In genomic region chr7:28546649-28547048, GRCm38 (mm10) we compare ENCODE assay signal across 8 mouse cellular contexts. TPM values are rescaled to one million over a fixed set of nuclear protein-coding genes. Genes with fewer than 3 reads are reported as not detected.
A peak's percentile ranks its signal among the peaks of the same experiment; 100 is the strongest.
DNase-seq lines count a peak whose midpoint lies in the region; ATAC-seq and TF ChIP-seq lines count a peak whose summit lies in the region.
"Had no signal": no experiment of that assay in that cellular context is flagged by ENCODE, and none has a peak within 500 bp of the region (broad histone marks: within the 10 kb centered on the region; RNA-seq: fewer than 3 reads in every experiment).

No protein-coding gene starts in this region.

- no peak for ATAC-seq in lung, postnatal 0 days
- ATAC-seq in forebrain, embryonic 15.5 days (replicated peaks), result no peak
- no peak for ATAC-seq in limb, embryonic 12.5 days (ENCODE audit: insufficient number of reproducible peaks, insufficient read depth, low FRiP score, low TSS enrichment, low read depth)

- H3K9ac ChIP-seq in lung, postnatal 0 days (replicated peaks; ENCODE audit: low read depth), result no peak overlapping the region
- H3K9ac ChIP-seq in forebrain, embryonic 15.5 days (replicated peaks), result peak overlapping the region; percentile 8
- H3K9ac ChIP-seq in limb, embryonic 12.5 days (replicated peaks), result 0 out of 2 replicates have a peak overlapping the region, but pooled peaks have one; percentile 34

- H3K27ac ChIP-seq in lung, postnatal 0 days (ENCODE audit: low read length), result no peak overlapping the region
- H3K27ac ChIP-seq in forebrain, embryonic 15.5 days (replicated peaks), result no peak overlapping the region
- H3K27ac ChIP-seq in limb, embryonic 12.5 days, result no peak overlapping the region

- under 1% methylated on average over 18 of the region's 22 CpGs for WGBS in lung, postnatal 0 days
- WGBS in forebrain, embryonic 15.5 days, result 1% methylated on average over 22 of the region's 22 CpGs
- WGBS in limb, embryonic 12.5 days, result under 1% methylated on average over 22 of the region's 22 CpGs

- TF ChIP-seq EP300 in lung, postnatal 0 days (IDR thresholded peaks at IDR 0.05), result no peak

- peak overlapping the region; percentile 14; the same call in 1 of the 2 replicates for H3K4me2 ChIP-seq in lung, postnatal 0 days (replicated peaks; ENCODE audit: low read depth, low read length)
- peak overlapping the region; percentile 48 for H3K4me2 ChIP-seq in forebrain, embryonic 15.5 days (replicated peaks)
- H3K4me2 ChIP-seq in limb, embryonic 12.5 days, result peak overlapping the region; percentile 57

- no peak for TF ChIP-seq CTCF in lung, postnatal 0 days (IDR thresholded peaks at IDR 0.05)

- no peaks in the 10 kb centered on the region for H3K36me3 ChIP-seq in lung, postnatal 0 days (ENCODE audit: insufficient read depth, low read length)
- no peaks in the 10 kb centered on the region for H3K36me3 ChIP-seq in forebrain, embryonic 15.5 days
- no peaks in the 10 kb centered on the region for H3K36me3 ChIP-seq in limb, embryonic 12.5 days

- no peaks in the 10 kb centered on the region for H3K9me3 ChIP-seq in lung, postnatal 0 days (ENCODE audit: low read length)
- H3K9me3 ChIP-seq in forebrain, embryonic 15.5 days, result no peaks in the 10 kb centered on the region
- H3K9me3 ChIP-seq in limb, embryonic 12.5 days, result 0 out of 2 replicates have a peak, but pooled peaks cover 3% of the 10 kb centered on the region

- H3K4me1 ChIP-seq in lung, postnatal 0 days (ENCODE audit: insufficient read depth, low read depth, low read length), result no peaks in the 10 kb centered on the region
- peaks cover 16% of the 10 kb centered on the region for H3K4me1 ChIP-seq in forebrain, embryonic 15.5 days
- H3K4me1 ChIP-seq in limb, embryonic 12.5 days (replicated peaks), result peaks cover 17% of the 10 kb centered on the region

- H3K27me3 ChIP-seq in lung, postnatal 0 days (replicated peaks; ENCODE audit: insufficient read depth, low read length), result peaks cover 24% of the 10 kb centered on the region
- H3K27me3 ChIP-seq in forebrain, embryonic 15.5 days, result peaks cover 35% of the 10 kb centered on the region
- peaks cover 53% of the 10 kb centered on the region for H3K27me3 ChIP-seq in limb, embryonic 12.5 days

- peak overlapping the region; percentile 0; the same call in 1 of the 2 replicates for H3K4me3 ChIP-seq in lung, postnatal 0 days (ENCODE audit: low read depth, low read length)
- peak overlapping the region; percentile 21 for H3K4me3 ChIP-seq in forebrain, embryonic 15.5 days
- peak overlapping the region; percentile 30 for H3K4me3 ChIP-seq in limb, embryonic 12.5 days (replicated peaks)

- no peak for DNase-seq in lung, postnatal 0 days (ENCODE audit: low spot score)
- DNase-seq in lung, postnatal 4 days, result no peak
- DNase-seq in retina, embryonic 14.5 days (ENCODE audit: low spot score), result peak; percentile 47
- no peak for DNase-seq in ovary, postnatal 10 days (ENCODE audit: low spot score)
- no peak for DNase-seq in layer of hippocampus, adult 9-10 months (ENCODE audit: low spot score)

RNA-seq across cellular contexts. Expression of gene Nccrp1, which starts 0.4 kb away (rescaled TPM):
- polyA plus RNA-seq in lung, postnatal 0 days (2015; fragmentation: Nextera tagmentation; extraction: Ambion mirVana), result not detected in 2 replicates
- polyA plus RNA-seq in forebrain, embryonic 15.5 days (2015; fragmentation: Nextera tagmentation; extraction: Ambion mirVana), result not detected in 2 replicates
- polyA plus RNA-seq in limb, embryonic 12.5 days (2016; fragmentation: Nextera tagmentation; extraction: Ambion mirVana), result not detected in 2 replicates

RNA-seq across cellular contexts. Expression of gene Sycn, which starts 6.0 kb away (rescaled TPM):
- polyA plus RNA-seq in lung, postnatal 0 days (2015; fragmentation: Nextera tagmentation; extraction: Ambion mirVana), result not detected in 2 replicates
- not detected in 2 replicates for polyA plus RNA-seq in forebrain, embryonic 15.5 days (2015; fragmentation: Nextera tagmentation; extraction: Ambion mirVana)
- polyA plus RNA-seq in limb, embryonic 12.5 days (2016; fragmentation: Nextera tagmentation; extraction: Ambion mirVana), result not detected in 2 replicates

RNA-seq across cellular contexts. Expression of gene Ifnl3, which starts 24.0 kb away (rescaled TPM):
- polyA plus RNA-seq in lung, postnatal 0 days (2015; fragmentation: Nextera tagmentation; extraction: Ambion mirVana), result not detected in 2 replicates
- polyA plus RNA-seq in forebrain, embryonic 15.5 days (2015; fragmentation: Nextera tagmentation; extraction: Ambion mirVana), result not detected in 2 replicates
- polyA plus RNA-seq in limb, embryonic 12.5 days (2016; fragmentation: Nextera tagmentation; extraction: Ambion mirVana), result not detected in 2 replicates
- polyA plus RNA-seq: small intestine, adult 2 months had no signal

RNA-seq across cellular contexts. Expression of gene Ifnl2, which starts 36.4 kb away (rescaled TPM):
- not detected in 2 replicates for polyA plus RNA-seq in lung, postnatal 0 days (2015; fragmentation: Nextera tagmentation; extraction: Ambion mirVana)
- not detected in 2 replicates for polyA plus RNA-seq in forebrain, embryonic 15.5 days (2015; fragmentation: Nextera tagmentation; extraction: Ambion mirVana)
- polyA plus RNA-seq in limb, embryonic 12.5 days (2016; fragmentation: Nextera tagmentation; extraction: Ambion mirVana), result not detected in 2 replicates
- polyA plus RNA-seq: small intestine, adult 2 months had no signal

RNA-seq across cellular contexts. Expression of gene Samd4b, which starts 51.3 kb away (rescaled TPM):
- 12.9 and 13.4 TPM in 2 replicates for polyA plus RNA-seq in lung, postnatal 0 days (2015; fragmentation: Nextera tagmentation; extraction: Ambion mirVana)
- polyA plus RNA-seq in forebrain, embryonic 15.5 days (2015; fragmentation: Nextera tagmentation; extraction: Ambion mirVana), result 24.3 and 25.7 TPM in 2 replicates
- 30.5 and 36.0 TPM in 2 replicates for polyA plus RNA-seq in limb, embryonic 12.5 days (2016; fragmentation: Nextera tagmentation; extraction: Ambion mirVana)
